Mouse (Mus musculus) mesoderm, embryonic 11.5 days (tissue): ENCODE measurements around the gene Nek5.

ENCODE experiments used
- DNase-seq: peaks from one replicate; pipeline ENCODE4 v3.0.0-alpha.2; 2012; ENCODE audit warnings: low read depth, low spot score

Nek5 gene

DNA sequence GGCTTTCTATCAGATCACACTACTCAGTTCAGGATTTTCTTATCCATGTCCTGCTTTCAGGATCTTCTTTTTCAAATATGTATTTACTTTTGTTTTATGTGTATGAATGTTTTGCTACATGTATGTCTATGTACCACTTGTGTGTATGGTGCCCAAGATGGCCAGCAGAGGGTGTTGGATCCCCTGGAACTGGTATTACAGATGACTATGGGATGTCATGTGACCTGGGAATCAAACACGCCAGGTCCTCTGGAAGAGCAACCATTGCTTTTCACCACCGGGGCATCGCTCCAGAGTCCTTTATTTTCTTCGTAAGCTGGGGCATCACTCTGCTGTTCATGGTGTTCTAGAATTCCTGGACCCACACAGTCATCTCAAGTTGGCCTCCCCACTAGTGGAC is 35.6 kb downstream of the Nek5 start:
- DNase-seq: no peak

- DNase-seq: no peak
Observed at GRCm38 (mm10) chr8:22079313-22080007, 45.4 kb downstream of the Nek5 start.

GRCm38 (mm10) chr8:22061126-22061525 is 63.7 kb downstream of the Nek5 start:
- no peak for DNase-seq

GRCm38 (mm10) chr8:22060446-22060889 is 64.4 kb downstream of the Nek5 start, which contains the start of gene Alg11:
Gene Alg11, plus strand, starts transcription at chr8:22060721.
- DNase-seq: peak; percentile 99

- no peak for DNase-seq
Observed at GRCm38 (mm10) chr8:22059821-22060445, 64.9 kb downstream of the Nek5 start, which contains the start of gene Atp7b. Gene Atp7b, minus strand, starts transcription at chr8:22060305.

GRCm38 (mm10) chr8:22059153-22059738 is 65.6 kb downstream of the Nek5 start:
- DNase-seq: no peak

GRCm38 (mm10) chr8:22058368-22058767 is 66.5 kb downstream of the Nek5 start:
- no peak for DNase-seq

DNA sequence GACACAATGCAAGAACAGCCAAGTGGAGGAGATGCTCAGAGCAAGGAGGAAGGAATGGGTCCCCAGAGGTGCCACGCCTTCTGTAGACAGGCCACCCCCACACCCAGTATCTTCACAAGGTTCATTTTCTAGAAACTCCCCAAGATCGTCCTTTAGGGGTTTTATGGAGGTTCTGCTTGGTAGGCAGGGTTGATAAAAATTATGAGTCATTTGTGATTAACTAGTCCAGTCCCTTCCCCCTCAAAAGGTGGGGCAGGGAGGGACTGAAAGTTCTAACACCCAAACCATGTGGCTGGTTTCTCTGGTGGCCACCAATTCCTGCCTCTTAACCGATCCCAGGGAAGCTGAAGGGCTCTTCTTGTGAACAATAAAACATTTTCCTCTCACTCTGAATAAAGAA is 68.0 kb downstream of the Nek5 start:
- no peak for DNase-seq

- no peak for DNase-seq
Observed at GRCm38 (mm10) chr8:22055492-22055877, 69.4 kb downstream of the Nek5 start.

DNA sequence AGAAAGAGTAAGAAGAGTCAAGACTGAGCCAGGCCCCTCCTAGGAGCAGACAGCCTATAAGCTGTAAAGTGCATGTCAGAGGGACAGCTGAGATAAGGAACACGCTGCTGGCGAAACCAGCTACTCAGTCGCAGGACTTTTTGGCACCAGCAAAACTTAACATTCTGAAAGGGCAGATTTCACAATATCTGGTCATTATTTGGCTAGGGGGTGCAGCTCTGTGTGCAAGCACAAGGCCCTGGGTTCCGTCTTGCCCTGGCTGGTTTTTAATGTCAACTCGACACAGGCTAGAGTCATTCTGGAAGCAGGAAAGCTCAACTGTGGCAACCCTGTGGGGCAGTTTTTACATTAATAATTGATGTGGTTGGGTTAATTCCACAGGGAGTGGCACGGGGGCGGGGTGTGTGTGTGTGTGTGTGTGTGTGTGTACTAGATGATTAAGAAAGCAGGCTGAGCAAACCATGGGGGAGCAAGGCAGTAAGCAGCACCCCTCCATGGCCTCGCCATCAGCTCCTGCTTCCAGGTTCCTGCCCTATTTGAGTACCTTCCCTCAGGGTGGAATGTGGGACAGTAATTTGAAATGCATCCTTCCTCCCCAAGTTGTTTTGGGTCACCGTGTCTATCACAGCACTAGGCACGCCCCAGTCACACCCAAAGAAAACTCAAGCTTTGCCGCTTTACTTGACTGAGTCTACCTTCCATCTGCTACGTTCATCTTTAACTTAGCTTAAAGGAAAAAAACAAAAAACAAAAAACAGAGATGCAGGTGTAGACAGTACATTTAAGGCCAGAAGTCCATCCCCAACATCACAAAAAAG is 70.0 kb downstream of the Nek5 start:
- no peak for DNase-seq

GRCm38 (mm10) chr8:22047699-22048464 is 77.0 kb downstream of the Nek5 start:
- peak; percentile 60 for DNase-seq

DNA sequence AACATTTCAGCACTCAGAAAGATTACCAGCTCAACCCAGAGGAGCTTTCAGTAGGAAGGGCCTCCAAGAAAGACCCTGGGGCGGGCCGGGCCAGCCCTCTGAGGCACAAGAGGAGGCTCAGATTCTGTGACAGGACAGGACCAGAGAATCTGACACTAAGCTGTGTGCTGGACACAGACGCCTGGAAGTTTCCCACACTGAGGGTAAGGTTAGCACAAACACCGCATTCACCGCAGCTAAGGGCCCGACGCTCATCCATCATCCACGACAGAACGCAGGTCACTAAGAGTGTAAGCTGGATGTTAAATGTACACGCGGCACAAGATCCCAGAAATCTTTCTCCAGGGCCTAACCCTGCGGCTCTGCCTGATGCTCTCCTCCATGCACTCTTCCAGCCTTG is 81.1 kb downstream of the Nek5 start:
- DNase-seq: peak; percentile 38

DNA sequence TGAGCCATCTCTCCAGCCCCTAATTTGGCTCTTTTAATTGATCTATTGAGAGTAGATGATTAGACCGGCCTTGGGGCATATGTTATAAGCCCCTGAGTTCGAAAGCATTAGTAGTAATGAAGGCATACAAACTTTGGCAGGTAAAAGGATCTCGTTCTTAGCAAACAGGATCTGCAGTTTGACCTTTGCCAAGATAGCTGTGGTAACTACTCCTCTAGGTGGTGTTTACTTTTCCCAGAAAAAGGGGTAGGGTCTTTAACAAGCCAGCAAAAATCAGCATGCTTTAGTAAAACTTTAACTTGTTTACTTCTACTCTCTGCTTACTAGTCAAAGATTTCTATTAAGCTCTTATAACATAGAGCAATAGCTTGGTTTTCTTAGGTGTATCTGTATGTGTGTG is 82.3 kb downstream of the Nek5 start:
- no peak for DNase-seq

- DNase-seq: peak; percentile 10
Observed at GRCm38 (mm10) chr8:22040153-22040509, 84.7 kb downstream of the Nek5 start.

- no peak for DNase-seq
Observed at GRCm38 (mm10) chr8:22039468-22040152, 85.2 kb downstream of the Nek5 start.

- DNase-seq: no peak
Observed at GRCm38 (mm10) chr8:22037022-22037421, 87.8 kb downstream of the Nek5 start.

DNA sequence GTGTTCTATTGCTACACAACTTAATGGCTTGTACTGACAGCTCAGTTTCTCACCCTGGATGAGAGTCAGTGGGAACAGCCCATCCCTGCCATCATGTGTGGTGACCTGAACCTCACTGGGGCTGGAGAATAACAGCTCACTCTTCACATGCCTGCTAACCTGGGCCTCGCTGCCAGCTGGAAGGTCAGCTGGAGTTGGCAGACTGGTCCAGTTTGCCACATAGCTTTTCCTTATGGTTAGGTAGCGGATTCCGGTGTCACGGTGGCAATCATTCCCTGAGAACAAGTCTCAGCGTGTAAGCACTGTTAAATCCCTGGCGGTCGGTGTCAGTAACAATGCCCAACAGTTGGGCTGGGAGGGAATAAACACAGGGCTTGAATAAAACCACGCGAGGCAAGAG is 88.7 kb downstream of the Nek5 start:
- no peak for DNase-seq

- no peak for DNase-seq
Observed at GRCm38 (mm10) chr8:22030990-22031389, 93.9 kb downstream of the Nek5 start.

DNA sequence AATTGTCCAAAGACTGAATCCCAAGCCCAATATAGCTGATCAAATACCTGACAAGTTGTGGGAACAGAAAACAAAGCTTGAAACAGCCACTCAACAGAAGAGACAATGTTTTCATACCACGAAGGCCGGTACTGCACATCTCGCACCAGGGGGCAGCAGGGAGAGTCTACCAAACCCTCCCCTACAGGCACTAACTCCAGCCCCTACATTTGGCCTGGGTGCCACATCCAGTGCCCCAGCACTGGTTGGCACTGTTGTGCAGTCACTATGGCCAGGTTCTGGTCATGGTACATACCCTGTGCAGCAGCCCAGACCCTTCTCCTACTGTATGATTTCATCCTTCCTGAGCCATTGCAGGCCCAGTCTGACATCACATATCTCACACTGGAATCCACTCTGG is 95.9 kb downstream of the Nek5 start:
- no peak for DNase-seq

DNA sequence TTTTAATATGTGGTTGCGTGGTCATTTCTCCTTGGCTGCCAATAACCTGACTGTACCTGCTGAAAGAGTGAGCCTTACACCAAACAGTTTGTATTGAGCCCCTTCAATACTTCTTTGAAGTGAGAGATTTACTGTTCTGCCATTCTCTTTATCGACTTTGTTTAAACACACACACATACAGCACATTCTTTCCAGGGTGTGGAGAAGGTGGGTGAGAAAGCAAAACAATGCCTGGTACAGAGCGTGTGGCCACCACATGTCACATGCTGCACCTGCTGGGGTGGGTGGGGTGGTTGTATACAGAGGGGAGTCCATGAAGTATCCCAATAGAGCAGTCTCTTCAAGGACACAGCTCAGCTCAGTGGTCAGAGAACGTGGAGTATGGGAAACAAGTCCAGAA is 99.6 kb downstream of the Nek5 start:
- no peak for DNase-seq
